Mouse (Mus musculus): ENCODE measurements at regions not wholly inside any gene's neighbourhood (a gene's known extent, or its start where the extent isn't known, plus 50 kb on each side); places are given as distances from the start of the nearest gene placed in this dataset.

- DNase-seq: no peak
These were observed 64.8 kb upstream of the Ogfrl1 start for GRCm38 (mm10) chr1:23462411-23462810.

GRCm38 (mm10) chr1:23464081-23464480 is 66.5 kb upstream of the Ogfrl1 start:
- DNase-seq: peak; percentile 33

GRCm38 (mm10) chr1:23466340-23466739 is 68.8 kb upstream of the Ogfrl1 start:
- DNase-seq: no peak

GRCm38 (mm10) chr1:23467405-23467804 is 69.8 kb upstream of the Ogfrl1 start:
- DNase-seq: no peak

GRCm38 (mm10) chr1:23480776-23481320 is 83.3 kb upstream of the Ogfrl1 start:
- no peak for DNase-seq

GRCm38 (mm10) chr1:23484566-23484965 is 87.0 kb upstream of the Ogfrl1 start:
- no peak for DNase-seq

- no peak for DNase-seq
These were observed 87.7 kb upstream of the Ogfrl1 start for GRCm38 (mm10) chr1:23485150-23485775.

GRCm38 (mm10) chr1:23487031-23487430 is 89.5 kb upstream of the Ogfrl1 start:
- no peak for DNase-seq

GRCm38 (mm10) chr1:23490640-23491039 is 93.1 kb upstream of the Ogfrl1 start:
- no peak for DNase-seq

GRCm38 (mm10) chr1:23491041-23491440 is 93.5 kb upstream of the Ogfrl1 start:
- DNase-seq: no peak

- no peak for DNase-seq
These were observed 95.4 kb upstream of the Ogfrl1 start for GRCm38 (mm10) chr1:23492981-23493380.

GRCm38 (mm10) chr1:23495412-23495811 is 97.8 kb upstream of the Ogfrl1 start:
- peak; percentile 8 for DNase-seq

GRCm38 (mm10) chr1:23520113-23520512 is 122.5 kb upstream of the Ogfrl1 start:
- no peak for DNase-seq

- DNase-seq: no peak
These were observed 135.1 kb upstream of the Ogfrl1 start for GRCm38 (mm10) chr1:23532659-23533058.

GRCm38 (mm10) chr1:23536621-23537020 is 139.0 kb upstream of the Ogfrl1 start:
- DNase-seq: no peak

- DNase-seq: no peak
These were observed 140.8 kb upstream of the Ogfrl1 start for GRCm38 (mm10) chr1:23538419-23538818.

GRCm38 (mm10) chr1:23540594-23540993 is 143.0 kb upstream of the Ogfrl1 start:
- DNase-seq: no peak

GRCm38 (mm10) chr1:23555794-23556193 is 158.2 kb upstream of the Ogfrl1 start:
- no peak for DNase-seq

GRCm38 (mm10) chr1:23568106-23568505 is 170.5 kb upstream of the Ogfrl1 start:
- DNase-seq: no peak

- no peak for DNase-seq
These were observed 176.9 kb upstream of the Ogfrl1 start for GRCm38 (mm10) chr1:23574461-23574860.

- no peak for DNase-seq
These were observed 177.4 kb upstream of the Ogfrl1 start for GRCm38 (mm10) chr1:23575005-23575404.

- DNase-seq: no peak
These were observed 177.9 kb upstream of the Ogfrl1 start for GRCm38 (mm10) chr1:23575515-23575914.

GRCm38 (mm10) chr1:23576150-23576549 is 178.6 kb upstream of the Ogfrl1 start:
- no peak for DNase-seq

GRCm38 (mm10) chr1:23589414-23589942 is 172.1 kb upstream of the B3gat2 start:
- no peak for DNase-seq

Data from right cerebral cortex, adult 18-20 months (tissue).